Mouse (Mus musculus): ENCODE results near the gene Ftl1. TPM values are rescaled to one million over a fixed set of nuclear protein-coding genes. Genes with fewer than 3 reads are reported as not detected.

Ftl1 gene
- total and polyA plus RNA-seq, 3 experiments: 31.2 to 1,027 (median 142) TPM

DNA sequence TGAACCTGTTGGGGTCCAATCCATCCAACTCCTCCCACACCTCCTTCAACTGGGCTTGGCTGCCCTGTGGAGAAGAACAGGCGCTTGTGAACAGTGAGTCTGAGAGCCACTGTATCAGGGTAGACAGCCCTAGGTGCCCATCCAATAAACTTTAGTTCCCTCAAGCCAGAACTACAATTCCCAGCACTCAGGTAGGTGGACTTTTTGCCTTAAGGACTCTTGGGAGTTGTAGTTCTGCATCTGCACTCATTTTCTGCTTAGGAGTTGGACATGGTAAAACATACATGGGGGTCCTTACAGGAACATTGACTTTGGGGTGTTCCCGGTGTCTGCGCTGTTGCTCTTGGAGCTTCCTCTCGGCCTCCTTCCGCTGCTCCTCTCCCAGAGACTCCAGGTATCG lies 38.7 kb upstream of the Ftl1 start:
- dilution Hi-C loops (cut with MboI; ENCODE audit: extremely low pct_ligation_motif_present, extremely low pct_unique_long_range_greater_than_20kb, low sequenced_read_pairs) (no loop called here), in situ Hi-C loops (cut with MboI; ENCODE audit: low pct_ligation_motif_present, low pct_unique_long_range_greater_than_20kb, low sequenced_read_pairs) (no loop called here)
- Histone ChIP-seq H3K4me3 (replicated peaks in 1 of 3; ENCODE audit: low read depth in 2 of 3, low read length in 2 of 3, poor library complexity in 1 of 3) (no peak overlapping the region), H3K9ac (ENCODE audit: insufficient read depth, low read depth) (no peak overlapping the region), H3K4me2 (ENCODE audit: insufficient read depth, low read depth, poor library complexity, severe bottlenecking) (no peak overlapping the region), H3K79me2 (replicated peaks; ENCODE audit: control insufficient read depth, extremely low read depth, insufficient read depth, poor library complexity, severe bottlenecking) (no peaks in the 10 kb centered on the region), H3K36me3 (replicated peaks in 1 of 2; ENCODE audit: control insufficient read depth in 1 of 2, insufficient read depth in 1 of 2, low read length in 1 of 2) (peaks cover 70 to 94% of the 10 kb centered on the region in 2 experiments), H3K27me3 (replicated peaks) (no peaks in the 10 kb centered on the region), H3K4me1 (ENCODE audit: control insufficient read depth in 1 of 2, insufficient read depth in 2 of 2) (peaks cover under 1 to 14% of the 10 kb centered on the region in 2 experiments; a peak in 1 of 4 replicates), H3K9me3 (replicated peaks; ENCODE audit: low read length) (no peaks in the 10 kb centered on the region), H3K27ac (ENCODE audit: insufficient read depth, low read depth) (no peak overlapping the region)
- DNase-seq (ENCODE audit: extremely low read depth): no peak
- TF ChIP-seq IRF4 (IDR thresholded peaks at IDR 0.05; ENCODE audit: low read depth, low read length) (no peak), GABPA (IDR thresholded peaks at IDR 0.05; ENCODE audit: insufficient replicate concordance, low read depth, low read length) (no peak), ZC3H11A (IDR thresholded peaks at IDR 0.05; ENCODE audit: low read depth, low read length) (no peak), MXI1 (IDR thresholded peaks at IDR 0.05; ENCODE audit: low read depth, low read length) (no peak), RAD21 (IDR thresholded peaks at IDR 0.05; ENCODE audit: low read depth, low read length) (no peak), ETS1 (conservative IDR thresholded peaks at IDR 0.05; ENCODE audit: low read depth, low read length) (no peak), HCFC1 (IDR thresholded peaks at IDR 0.05; ENCODE audit: low read depth, low read length) (0 out of 2 replicates have a peak, but pooled peaks have one; percentile 33), E2F4 (IDR thresholded peaks at IDR 0.05; ENCODE audit: insufficient replicate concordance, low read depth, low read length) (no peak)

DNA sequence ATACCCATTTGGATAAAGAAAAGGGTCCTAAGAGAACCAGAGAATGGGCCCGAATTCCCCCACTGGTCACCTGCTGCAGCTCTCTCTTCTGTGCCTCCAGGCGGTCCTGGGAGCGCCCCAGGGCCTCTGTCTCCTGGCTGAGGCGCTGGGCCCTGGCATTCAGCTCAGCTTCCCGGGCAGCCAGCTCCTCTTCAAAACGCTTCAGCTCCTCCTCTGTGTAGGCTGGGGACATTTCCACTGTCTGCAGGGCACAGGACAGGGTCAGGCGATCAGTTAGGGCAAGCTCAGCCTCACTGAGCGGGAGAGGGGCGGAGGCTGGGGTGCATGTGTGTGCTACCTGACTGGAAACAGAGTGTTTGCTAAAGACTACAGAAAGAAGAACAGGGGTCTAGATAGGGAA lies 34.9 kb upstream of the Ftl1 start:
- Histone ChIP-seq H3K27ac (ENCODE audit: insufficient read depth, low read depth) (no peak overlapping the region), H3K79me2 (replicated peaks; ENCODE audit: control insufficient read depth, extremely low read depth, insufficient read depth, poor library complexity, severe bottlenecking) (no peaks in the 10 kb centered on the region), H3K27me3 (replicated peaks) (no peaks in the 10 kb centered on the region), H3K4me1 (ENCODE audit: control insufficient read depth in 1 of 2, insufficient read depth in 2 of 2) (peaks cover 6 to 20% of the 10 kb centered on the region in 2 experiments; a peak in 3 of 4 replicates), H3K4me3 (replicated peaks in 1 of 3; ENCODE audit: low read depth in 2 of 3, low read length in 2 of 3, poor library complexity in 1 of 3) (no peak overlapping the region), H3K4me2 (ENCODE audit: insufficient read depth, low read depth, poor library complexity, severe bottlenecking) (no peak overlapping the region), H3K36me3 (replicated peaks in 1 of 2; ENCODE audit: control insufficient read depth in 1 of 2, insufficient read depth in 1 of 2, low read length in 1 of 2) (peaks cover 56 to 76% of the 10 kb centered on the region in 2 experiments), H3K9me3 (replicated peaks; ENCODE audit: low read length) (no peaks in the 10 kb centered on the region), H3K9ac (ENCODE audit: insufficient read depth, low read depth) (no peak overlapping the region)
- in situ Hi-C loops (cut with MboI; ENCODE audit: low pct_ligation_motif_present, low pct_unique_long_range_greater_than_20kb, low sequenced_read_pairs): no loop called here
- no peak for TF ChIP-seq TCF12 (IDR thresholded peaks at IDR 0.05; ENCODE audit: low read depth, low read length)
- no peak for TF ChIP-seq UBTF (IDR thresholded peaks at IDR 0.05; ENCODE audit: low read depth, low read length)
- TF ChIP-seq CHD2 (IDR thresholded peaks at IDR 0.05; ENCODE audit: low read length): no peak
- TF ChIP-seq RAD21 (IDR thresholded peaks at IDR 0.05; ENCODE audit: low read depth, low read length): no peak
- no peak for TF ChIP-seq JUN (IDR thresholded peaks at IDR 0.05; ENCODE audit: insufficient read depth, low read depth, low read length)
- no peak for TF ChIP-seq POLR2A (IDR thresholded peaks at IDR 0.05; ENCODE audit: low read depth, low read length)
- TF ChIP-seq JUND (conservative IDR thresholded peaks at IDR 0.05; ENCODE audit: low read depth, low read length): no peak
- dilution Hi-C loops (cut with MboI; ENCODE audit: extremely low pct_ligation_motif_present, extremely low pct_unique_long_range_greater_than_20kb, low sequenced_read_pairs): no loop called here
- DNase-seq (ENCODE audit: extremely low read depth): no peak

Measured in CH12.LX (cell line).